Mouse (Mus musculus) heart, postnatal 10 days (tissue): ENCODE results near the gene Tbcel. TPM values are rescaled to one million over a fixed set of nuclear protein-coding genes. Genes with fewer than 3 reads are reported as not detected.

Source experiments
- DNase-seq, 2 experiments: peaks; one replicate each; pipeline ENCODE4 v3.0.0; 2021
- intact Hi-C: fragments of 180-260 bp; cut with DNase I; formaldehyde crosslinking; loops from one replicate; pipeline ENCODE4 v1.15.1; 2025
- microRNA-seq, 2 experiments: library from miRNA; unstranded; fragments of <30 nt; microRNA quantifications; one replicate each; pipeline ENCODE4 v1.2.0; 2022
- total RNA-seq, 2 experiments: library from RNA; stranded (reverse); gene quantifications; 2 replicates each; pipeline ENCODE4 v1.2.3; 2021

Tbcel gene
- total RNA-seq, 2 experiments from 2014 or later = 20.3 to 22.3 TPM

DNA sequence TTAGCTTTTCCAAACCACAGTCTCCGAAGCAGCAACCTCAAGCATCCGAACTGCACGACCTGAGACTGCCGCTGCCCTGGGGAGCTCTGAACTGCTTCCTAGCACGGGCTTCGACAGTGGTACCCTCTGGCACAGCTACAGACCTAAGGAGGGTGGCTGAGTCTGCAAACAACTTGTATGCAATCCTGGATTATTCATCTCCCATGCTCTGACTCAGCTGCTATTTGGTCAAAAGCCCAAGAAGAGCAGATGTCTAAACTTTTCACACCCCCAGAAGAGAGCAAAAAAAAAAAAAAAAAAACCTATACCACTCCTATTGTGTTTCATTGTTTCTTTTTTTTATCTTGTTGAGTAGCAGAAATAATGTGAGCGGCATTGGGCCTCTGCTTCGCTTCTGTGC, 113.3 kb downstream of the Tbcel start:
- intact Hi-C loops = no loop called here

DNA sequence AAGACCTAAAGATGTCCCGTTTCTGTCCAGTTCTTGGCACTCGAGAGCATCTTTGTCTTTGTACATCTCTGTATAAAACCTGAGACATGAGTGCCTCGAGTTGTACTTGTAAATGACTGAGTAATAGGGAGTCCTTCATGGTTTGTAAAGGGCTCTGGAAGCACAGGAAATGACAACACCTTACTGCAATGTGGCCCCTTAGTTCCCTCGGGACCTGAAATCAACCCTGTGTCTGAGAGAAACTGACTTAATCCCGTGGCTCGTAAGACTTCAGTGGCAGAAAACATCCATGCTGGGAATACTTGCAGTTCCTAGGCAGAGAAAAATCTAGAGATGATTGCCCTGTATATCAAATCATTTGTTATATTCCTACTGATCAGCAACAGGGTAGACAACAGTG, 114.7 kb downstream of the Tbcel start:
- peak; percentile 27 for DNase-seq
- intact Hi-C loops = no loop called here

More for the DNA sequence above, 113.3 kb downstream of the Tbcel start:
- DNase-seq = no peak

DNA sequence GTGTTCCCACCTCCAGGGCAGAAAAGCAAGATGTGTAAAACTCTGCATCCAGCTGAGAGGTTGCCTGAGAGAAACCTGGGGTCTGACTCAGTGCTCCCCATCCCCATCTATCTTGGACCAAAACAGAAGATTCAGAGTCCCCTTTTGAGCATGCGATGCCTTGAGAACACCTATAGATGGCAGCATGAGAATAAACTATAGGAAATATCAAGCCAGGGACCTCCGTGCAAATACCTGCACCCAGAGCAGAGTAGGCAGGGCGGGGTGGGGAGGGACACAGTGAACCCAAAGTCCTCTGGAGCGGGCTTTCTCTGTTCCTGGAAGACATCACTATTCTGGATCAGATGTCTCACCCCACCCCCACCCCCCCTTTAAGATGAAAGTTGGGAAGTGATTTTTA, 119.1 kb downstream of the Tbcel start:
- intact Hi-C loops = loop anchor here (1.0 kb wide), 1 partner anchor 556 kb away; the partner anchor contains the start of gene Grik4
- no peak for DNase-seq

DNA sequence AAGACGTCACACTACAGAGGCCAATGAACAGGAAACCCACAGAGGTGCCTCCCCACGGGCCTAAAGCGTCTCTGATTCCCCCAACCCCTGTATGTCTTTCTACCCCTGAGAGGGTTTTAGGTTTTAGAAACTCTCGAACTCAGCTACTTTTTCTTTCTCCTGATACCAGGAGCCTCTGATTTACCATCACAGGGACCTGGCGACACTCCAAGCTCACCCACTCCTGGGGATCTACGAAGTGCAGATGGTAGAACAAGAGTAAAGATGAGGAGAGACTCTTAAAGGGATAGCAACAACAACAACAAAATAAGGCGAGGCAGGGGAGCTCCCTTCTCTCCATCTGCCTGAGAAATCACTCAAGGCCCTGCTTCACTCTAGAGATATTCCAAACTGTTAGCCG, 120.6 kb downstream of the Tbcel start:
- intact Hi-C loops = no loop called here

DNA sequence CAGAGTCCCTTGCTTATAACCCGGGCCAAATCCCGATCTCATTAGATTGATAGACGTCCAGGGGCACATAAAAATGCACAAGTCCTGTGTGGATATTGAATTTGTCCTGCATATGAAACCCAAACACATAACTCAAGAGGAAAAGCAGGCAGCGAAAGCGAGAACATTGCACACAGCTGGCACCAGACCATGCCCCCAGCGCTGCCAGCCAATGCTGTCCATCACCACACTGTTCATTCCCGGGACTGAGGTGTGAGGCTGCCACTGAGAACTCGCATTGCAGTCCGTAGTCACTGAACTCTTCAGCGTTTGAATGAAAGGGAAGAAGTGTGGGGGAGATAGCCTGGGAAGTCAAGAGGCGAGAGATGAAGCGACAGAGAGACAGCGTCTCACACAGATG, 122.0 kb downstream of the Tbcel start:
- intact Hi-C loops = no loop called here
- DNase-seq = no peak

More for the DNA sequence above, 120.6 kb downstream of the Tbcel start:
- no peak for DNase-seq

DNA sequence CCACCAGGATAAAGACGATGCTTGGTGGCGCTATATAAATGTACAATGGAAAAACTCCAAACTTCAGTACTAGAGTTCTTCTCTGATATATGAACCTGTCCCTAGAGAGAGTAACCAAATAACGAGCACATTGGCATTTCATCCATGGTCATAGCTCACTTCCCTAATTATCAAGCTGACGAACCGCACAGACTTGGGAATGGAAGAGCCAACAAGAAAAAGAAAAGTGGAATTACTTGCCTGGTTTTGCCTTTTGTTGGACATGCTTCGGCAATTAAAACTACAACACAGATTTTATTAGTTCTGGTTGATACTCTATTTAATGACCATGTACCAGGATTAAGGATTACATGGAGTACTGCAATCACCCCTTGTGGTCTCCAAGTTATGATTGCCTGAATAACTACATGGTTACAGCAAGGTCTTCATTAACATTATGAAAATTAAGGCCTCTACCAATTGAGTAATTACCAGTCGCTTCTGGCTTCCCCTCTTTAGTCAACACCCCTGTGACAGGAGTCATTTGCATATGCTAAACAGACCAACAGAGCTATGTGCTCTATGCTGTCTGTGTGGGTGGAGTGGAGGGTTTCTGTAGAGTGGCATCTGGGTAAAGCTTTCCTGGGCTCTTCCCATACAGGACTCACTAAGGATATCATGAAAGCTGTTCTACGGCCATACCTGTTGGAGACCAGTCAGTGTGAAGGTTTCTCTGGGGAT, 124.8 kb downstream of the Tbcel start:
- DNase-seq = no peak
- intact Hi-C loops = no loop called here

DNA sequence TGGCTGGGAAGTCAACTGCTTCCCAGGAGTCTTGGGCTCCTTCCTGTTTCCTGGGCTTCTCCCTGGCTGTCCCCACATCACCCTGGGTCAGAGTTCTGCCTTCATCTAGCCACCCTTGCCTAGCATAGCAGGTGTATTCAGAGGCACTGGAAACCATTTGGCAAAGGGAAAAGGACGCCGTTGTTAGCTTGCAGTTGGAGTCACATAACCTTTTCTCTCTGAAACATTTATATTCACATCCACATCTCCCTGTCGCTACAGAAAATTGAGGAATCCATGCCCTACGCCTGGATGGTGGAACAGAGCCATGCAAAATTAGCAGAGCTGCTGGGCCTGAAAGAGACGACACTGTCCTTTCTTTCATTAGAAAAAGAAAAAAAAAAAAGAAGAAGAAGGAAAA, 125.5 kb downstream of the Tbcel start:
- intact Hi-C loops = no loop called here
- DNase-seq = no peak

DNA sequence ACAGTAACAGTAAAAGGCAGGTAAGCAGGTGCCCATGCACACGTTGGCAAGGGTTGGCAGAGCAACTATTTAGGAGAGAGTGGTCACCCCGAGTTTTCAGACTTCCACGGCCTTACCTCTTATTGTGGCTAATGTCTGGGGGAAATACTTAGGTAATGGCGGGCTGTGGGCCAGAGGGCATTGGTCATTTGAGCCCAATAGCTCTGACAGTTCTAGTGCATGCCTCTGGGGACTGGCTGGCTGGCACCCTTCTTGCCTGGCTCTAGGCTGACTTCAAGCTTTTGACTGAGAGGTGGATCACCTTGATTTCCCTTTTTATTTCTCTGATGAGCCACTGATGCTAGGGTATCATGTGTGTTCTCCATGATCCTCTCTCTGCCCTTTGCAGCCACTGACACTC, 129.5 kb downstream of the Tbcel start:
- intact Hi-C loops = no loop called here
- DNase-seq = no peak

DNA sequence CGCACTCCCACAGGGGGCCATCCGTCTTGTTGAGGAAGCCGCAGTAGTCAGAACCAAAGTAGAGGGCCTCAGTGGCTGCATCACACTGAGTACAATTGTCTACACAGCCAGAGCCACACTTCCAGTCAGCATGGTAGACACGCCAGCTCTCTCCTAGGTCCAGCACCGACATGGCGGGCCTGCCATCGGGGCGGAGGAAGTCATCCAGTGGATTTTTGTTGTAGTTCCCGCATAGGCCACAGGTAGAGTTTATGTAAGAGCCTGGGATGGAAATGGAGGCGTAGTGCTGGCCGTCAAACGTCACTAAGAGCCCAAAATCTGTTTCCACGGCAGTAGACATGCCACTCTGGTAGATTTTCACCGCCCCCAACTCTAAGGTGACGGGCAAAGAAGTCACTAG, 130.0 kb downstream of the Tbcel start:
- no peak for DNase-seq
- intact Hi-C loops = no loop called here

DNA sequence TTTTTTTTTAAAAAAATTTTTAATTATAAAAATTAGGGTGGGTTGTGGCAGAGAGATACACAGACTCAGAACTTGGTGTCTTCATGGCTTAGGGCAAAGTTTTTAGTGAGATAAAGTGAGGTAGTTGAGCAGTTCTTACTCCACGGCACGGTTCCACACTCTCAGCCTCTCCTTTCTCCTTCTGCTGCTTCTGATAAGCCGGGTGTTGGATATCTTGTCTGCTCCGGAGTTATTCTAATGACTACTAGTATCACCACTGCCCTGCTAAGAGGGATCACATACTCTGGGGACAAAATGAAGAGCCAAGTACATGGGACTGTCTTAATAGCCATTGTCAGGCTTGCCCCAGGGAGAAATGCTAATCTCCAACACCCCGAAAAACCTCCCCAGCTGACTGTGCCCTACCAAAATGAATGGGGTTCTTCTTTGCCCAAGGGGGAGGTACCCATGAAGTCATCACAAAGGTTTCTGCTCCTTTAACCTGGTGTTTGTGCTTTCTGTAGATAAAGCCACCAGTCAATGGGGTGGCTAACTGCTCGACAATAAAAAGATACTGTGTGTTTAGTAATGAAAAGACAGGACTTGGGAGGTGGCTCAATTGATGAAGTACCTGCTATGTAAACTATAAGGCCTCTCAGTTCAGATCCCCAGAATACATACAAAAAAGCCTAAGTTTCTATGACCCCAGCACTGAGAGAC, 135.8 kb downstream of the Tbcel start:
- no peak for DNase-seq
- intact Hi-C loops = no loop called here

Small RNA genes within 50 kb of the gene (microRNA-seq; reads per million reads assigned to microRNA genes)
- 0 reads per million in 2 experiments for gene Gm44311

Other genes starting within 250 kb of the Tbcel start
- 10 to 100 TPM; 13.1 to 13.9 TPM for gene Sc5d, start 243.6 kb downstream of the Tbcel start, total RNA-seq
- gene Tecta, start 107.9 kb downstream of the Tbcel start, total RNA-seq = under 1 TPM; 0.19 to 0.22 TPM